Mouse (Mus musculus) MN1 (cell line): Measurements from ENCODE around the gene Epb42.
"Not testable (repeated sequence)": the region's sequence is repeated elsewhere in the genome, so short reads cannot be mapped to it uniquely, and the experiment has no call there.

Experiments used
- DNase-seq: peaks from one replicate; pipeline ENCODE4 v3.0.0-alpha.2; 2016; ENCODE audit warnings: low spot score

Gene Epb42

DNA sequence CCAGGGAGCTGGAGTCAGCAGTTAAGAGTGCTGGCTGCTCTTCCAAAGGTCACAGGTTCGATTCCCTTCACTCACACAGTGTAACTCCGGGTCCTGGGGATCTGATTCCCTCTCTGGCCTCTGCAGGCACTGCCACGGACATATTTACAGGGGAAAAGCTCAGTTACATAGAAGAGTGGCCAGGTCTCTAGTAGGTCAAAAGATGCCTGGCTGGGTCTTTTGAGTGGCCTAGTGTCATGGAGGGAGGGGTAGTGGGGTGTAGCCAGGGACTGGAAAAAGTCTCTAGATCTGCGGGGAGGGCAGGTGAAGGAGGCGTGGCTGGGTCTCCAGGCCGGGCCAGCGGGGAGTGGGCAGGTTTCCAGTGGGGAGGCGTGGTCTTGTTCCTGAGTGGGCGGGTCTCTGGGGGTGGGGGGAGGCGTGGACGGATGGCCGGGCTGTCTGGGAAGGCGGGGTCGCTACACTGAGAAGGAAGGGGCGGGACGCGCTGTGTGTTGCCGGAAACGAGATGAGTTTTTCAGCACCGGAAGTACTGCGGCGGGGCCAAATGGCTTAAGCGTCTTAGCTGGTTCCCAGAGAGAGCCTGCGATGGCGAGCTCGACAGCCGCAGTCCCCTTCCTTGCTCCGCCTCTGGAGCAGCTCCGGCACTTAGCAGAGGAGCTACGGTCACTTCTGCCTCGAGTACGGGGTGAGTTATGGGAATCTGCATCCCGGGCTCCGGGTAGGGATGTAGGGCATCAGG is 28.8 kb downstream of the Epb42 start, which contains the start of gene Ccndbp1:
Gene Ccndbp1, plus strand, starts transcription at position 479 of the 739 bp plus-strand sequence.
- peak; percentile 86 for DNase-seq

DNA sequence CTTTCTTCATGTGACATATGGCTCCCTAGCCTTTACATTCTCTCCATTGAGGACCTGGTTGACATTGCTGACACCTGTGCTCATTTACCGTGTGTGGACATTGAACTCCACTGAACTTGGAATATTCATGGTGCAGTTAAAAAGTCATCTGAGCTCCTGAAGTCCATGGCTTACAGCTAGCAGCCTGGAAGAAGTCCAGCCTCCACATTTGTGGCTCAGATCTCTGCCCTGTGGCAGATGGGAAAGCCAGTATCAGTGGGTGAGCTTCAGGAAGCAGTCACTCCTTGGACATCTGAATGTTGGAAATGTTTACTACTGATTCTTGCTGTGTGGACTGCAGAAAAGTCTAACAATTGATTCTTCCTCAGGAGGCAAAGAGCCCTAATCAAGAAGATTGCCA is 29.9 kb downstream of the Epb42 start:
- no peak for DNase-seq

DNA sequence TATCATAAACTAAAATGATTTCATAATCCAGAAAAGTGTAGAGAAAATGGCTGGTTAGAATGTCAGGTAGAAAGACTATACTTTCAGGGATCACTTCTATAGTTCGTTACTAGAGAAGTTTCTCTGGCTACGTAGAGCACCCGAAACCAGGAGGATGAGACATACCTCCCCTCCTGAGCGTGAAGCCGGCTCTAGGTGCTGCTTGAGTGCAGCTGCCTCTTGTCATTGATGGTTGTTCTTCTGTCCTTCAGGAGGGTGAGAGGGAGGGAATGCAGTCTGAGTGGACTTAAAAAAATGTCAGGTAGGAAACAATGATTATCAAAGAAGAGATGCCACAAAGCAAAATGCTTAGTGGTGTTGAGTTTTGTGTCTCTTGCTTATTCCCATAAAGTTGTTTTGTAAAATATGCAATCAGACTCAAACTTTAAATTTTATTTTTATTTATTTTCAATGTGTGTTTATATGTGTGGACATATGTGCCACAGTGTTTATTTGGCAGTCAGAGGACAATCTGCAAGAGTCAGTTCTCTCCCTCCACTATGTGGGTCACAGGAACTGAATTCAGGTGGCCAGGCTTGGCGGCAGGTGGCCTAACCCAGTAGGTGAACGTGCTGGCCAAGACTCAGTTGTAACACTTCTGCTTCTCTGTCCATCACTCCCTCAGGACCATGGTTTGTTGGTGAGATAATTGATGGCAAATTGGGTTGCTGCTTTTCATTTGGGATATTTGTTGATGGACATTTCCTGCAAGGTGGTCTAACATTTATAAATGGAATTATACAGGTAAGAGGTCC is 32.7 kb downstream of the Epb42 start:
- no peak for DNase-seq

DNA sequence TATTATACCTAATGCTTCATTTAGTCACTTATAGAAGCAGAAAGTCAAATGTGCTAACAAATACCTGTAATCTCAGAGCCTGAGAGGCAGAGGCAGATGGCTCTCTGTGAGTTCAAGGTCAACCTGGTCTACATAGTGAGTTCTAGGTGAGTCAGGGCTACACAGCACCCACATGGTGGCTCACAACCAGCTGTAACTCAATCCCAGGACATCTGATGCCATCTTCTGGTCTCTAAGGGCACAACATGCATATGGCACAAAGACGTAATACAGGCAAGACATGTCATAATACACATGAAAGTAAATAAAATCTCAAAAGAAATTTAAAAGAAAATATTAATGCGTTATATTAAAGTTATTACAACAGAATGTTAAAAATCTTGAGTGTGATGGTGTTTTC is 33.3 kb downstream of the Epb42 start:
- no peak for DNase-seq

DNA sequence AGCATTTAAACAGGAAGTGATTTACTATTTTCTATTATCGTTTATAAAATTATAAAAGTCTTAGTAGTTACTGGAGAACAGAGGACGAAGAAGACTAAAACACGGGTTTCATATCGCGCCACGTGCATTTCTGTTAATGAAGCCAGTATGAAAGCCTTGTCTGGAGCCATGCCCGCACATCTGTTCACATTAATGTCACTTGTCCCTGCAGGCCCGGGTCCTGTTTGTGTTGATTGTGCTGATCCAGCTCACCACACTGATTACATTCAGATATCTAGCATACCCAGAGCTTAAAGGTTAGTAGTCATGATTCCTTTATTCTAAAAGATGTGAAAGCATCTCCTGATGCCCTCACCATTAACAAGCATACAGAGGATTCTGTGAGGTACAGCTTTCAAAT is 38.0 kb downstream of the Epb42 start:
- no peak for DNase-seq

DNA sequence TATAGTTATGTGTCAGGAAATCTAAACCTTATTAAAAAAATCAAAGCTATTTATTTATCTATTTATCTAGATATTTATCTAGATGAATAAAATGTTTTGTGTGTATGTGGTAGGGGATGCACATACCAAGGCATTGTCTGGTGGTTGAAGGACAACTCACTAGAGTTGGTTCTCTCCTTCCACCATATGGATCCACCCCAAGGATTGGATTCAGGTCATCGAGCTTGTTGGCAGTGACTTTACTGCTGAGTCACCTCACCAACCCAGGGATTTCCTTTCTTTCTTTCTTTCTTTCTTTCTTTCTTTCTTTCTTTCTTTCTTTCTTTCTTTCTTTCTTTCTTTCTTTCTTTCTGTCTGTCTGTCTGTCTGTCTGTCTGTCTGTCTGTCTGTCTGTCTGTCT is 40.3 kb downstream of the Epb42 start:
- DNase-seq: not testable (repeated sequence)

DNA sequence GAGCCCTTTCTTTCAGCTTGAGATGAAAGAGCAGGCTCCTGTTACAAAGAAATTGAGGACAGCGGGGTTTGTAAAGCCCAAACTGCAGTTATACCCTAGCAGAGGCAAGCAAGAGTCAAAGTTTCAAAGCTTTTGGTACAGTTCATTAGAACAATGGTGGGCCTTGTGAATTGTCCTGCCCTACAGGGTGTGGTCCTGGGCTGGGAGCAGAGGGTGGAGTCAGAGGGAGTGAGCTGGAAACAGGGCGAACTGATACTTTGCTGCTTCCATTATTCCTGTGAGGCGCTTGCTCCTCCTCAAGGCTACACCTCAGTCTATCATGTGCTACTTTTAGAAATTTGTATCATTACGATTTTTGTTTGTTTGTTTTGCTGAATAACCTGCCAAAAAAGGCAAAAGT is 45.7 kb downstream of the Epb42 start:
- no peak for DNase-seq

DNA sequence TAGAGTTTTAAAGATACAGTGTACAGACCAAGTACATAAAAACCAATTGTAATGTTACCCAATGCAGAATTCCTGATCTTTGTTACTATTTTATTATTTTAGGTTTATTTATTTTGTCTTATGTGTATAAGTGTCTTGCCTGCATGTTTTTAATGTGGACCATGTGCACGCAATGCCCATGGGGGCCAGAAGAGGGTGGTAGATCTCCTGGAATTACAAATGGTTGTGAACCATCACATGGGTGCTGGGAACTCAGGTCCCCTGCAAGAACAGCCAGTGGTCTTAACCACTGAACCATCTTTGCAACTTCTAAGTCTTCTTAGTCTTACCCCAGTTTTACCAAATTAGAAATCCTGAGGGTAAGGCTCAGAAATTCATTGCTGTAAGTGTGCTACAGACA is 51.6 kb downstream of the Epb42 start:
- no peak for DNase-seq

DNA sequence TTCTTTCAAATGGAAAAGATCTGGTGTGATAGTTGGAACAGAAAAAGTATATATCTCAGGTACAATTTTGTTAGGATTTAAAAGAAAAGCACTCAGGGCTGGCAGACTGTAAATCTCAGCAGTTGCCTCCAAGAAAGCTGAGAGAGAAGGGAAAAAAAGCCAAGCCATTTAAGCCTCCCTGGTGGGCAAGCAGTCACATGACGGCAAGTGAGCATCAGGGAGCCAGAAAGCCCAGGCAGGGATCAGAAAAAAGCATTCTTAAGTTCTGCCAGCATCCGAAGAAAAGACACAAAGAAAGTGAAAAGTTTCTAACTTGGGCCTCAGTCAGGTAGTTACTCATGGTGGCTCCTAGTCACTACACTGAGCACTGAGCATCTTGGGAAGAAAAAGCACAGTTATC is 53.3 kb downstream of the Epb42 start:
- DNase-seq: no peak

DNA sequence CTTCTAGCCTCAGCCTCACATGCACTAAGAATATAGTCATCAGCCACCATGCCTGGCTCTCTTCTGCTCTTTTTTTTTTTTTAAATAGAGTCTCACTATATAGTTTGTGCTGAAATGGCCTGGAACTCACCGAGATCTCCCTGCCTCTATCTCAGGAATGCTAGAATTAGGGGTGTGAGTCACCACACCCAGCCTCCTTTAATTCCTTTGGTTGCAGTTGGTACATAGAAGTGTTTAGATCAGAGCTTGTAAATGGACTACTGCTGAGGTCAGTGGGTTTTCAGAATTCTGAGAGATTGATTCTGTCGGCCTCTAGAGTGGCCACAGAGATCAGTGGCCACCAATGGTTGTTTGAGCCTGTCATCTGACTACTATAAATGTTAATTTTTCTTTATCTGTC is 56.0 kb downstream of the Epb42 start:
- DNase-seq: no peak

DNA sequence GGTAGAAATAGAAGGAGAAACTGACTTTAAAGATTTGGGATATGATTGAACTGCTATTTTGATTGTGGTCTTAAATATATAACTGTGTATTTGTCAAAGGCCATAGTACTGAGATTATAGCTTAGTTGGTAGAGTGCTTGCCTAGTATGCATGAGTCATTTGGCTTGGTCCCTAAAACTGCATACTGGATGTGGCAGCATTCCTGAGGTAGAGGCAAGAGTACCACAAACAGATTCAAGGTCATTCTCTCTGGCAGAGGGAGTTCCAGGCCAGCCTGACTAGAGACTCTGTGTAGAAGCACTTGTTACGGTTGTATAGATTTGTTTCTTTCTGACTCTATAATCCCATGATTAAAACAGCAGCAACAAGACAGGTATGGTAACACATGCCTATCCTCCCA is 57.1 kb downstream of the Epb42 start:
- no peak for DNase-seq

DNA sequence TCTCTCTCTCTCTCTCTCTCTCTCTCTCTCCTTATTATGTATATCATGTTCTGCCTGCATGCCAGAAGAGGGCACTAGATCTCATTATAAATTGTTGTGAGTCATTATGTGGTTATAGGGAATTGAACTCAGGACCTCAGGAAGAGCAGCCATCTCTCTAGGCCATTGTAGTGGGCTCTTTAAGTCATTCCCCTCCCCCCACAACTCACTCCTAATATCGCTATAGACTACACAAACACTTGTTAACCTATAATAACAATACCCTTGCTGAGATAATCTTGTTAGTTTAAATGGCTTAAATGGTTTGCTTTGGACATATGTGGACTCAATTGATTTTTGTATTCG is 58.2 kb downstream of the Epb42 start:
- no peak for DNase-seq

DNA sequence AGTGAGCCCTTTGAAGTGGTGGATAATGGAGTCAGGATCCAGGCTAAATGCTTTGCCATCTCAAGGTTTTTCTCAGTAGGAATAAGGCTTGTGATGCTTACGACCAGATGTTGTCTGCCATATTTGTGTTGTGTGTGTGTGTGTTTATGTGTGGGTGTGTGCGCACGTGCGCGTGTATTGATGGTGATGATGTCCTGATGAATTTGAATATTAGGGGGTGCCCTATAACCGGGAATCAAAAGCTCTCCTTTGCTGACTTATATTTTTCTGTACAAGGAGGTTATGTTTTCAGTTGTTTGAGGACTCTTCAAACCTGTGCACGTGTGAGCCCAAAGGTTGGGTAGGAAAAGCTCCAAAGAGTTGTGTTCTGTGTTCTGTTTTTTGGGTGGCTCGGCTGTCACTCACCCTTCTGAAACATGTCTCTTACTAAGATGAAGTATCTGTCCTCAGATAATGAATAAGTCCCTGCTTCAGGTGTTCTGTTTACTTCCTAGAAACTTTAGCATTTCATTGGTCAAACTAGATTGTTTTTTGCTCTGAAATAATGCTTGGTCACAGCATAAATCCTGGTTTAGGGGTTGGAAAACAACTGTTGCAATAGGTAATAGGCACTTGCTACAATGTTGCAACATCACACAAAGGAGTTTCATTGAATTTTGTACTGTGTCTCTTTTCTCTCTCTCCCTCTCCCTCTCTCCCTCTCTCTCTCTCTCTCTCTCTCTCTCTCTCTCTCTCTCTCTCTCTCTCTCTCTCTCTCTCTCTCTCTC is 58.8 kb downstream of the Epb42 start:
- no peak for DNase-seq

DNA sequence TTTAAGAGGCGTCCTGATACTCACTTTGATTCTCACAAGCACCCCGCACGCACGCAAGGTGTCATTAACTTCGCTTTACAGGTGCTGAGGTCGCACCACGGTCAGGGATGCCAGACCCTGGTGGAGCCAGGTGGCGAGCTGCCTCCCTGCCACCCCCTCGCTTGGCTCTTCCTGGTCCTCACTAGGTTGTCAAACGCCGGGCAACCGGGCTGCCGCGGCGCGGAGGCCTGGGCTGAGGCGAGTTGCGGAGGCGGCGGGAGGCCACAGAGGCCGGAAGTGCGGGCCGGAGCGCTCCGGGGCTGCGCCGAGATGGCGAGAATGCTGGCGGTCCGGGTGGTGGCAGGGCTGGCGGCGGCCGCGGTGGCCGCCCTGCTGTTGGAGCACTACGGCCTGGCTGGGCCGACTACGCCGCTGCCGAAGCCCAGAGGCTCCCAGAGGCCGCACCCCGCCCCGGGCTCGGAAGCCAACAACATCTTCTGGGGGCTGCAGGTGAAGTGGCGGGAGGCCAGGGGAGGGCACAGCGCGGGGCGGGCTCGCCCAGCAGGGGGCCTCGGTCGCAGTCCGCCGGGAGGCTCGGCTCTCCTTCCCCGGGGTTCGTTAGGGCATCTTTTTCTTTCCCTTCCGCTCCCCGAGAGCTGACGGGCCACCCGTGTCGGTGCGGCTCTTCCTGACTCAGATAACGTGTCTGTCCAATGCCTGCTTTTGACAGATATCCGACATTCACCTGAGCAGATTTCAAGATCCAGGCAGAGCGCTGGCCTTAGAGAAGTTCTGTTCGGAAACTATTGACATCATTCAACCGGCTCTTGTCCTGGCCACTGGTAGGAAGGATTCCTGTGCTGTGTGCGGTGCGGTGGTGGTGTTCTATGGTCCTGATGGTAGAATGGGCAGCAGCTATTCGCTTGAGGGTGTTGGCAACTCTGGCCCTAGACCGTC is 59.6 kb downstream of the Epb42 start, which contains the start of gene Tmem62:
Gene Tmem62, plus strand, starts transcription at position 28 of the 936 bp plus-strand sequence.
- DNase-seq: peak; percentile 71

DNA sequence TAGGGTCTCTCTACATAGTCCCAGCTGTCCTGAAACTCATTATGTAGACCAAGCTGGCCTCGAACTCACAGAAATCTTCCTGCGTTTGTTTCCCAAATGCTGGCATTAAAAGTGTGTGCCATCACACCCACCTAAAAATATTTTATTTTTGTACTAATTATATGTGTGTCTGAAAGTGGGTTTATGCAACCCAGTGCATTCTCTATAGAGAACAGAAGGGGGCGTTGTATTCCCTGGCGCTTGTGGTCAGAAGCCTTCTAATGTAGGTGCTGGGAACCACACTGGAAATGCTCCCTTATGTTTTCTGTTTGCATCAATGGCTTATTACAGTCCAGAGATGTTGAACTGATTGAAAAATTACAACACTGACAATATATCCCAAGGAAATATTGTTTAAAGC is 60.6 kb downstream of the Epb42 start:
- peak; percentile 44 for DNase-seq

DNA sequence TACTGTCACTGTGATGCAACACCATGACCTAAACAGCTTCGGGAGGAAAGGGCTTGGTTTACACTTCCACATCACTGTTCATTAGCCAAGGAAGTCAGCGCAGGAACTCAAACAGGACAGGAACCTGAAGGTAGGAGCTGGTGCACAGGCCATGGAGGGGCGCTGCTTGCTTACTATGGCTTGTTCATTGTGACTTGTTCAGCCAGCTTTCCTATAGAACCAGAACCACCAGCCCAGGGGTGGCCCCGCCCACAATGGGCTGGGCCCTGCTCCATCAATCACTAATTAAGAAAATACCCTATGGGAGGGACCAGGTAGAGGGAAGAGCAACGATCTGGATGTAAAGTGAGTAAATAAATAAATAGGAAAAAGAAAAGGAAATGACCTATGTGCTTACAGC is 63.9 kb downstream of the Epb42 start:
- DNase-seq: no peak

DNA sequence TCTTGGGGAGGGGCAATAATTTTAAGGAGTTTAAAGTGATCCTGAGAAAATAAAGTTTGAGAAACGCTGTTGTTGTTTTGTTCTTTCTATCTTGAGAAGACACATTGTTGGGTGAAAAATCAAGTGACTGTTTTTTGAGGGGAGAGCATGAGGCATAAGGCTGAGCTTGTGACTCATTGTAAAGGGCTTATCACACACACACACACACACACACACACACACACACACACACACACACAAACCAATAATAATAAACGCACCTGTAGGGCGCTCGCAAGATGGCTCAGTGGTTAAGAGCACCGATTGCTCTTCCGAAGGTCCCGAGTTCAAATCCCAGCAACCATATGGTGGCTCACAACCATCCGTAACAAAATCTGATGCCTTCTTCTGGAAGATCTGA is 64.6 kb downstream of the Epb42 start:
- not testable (repeated sequence) for DNase-seq

DNA sequence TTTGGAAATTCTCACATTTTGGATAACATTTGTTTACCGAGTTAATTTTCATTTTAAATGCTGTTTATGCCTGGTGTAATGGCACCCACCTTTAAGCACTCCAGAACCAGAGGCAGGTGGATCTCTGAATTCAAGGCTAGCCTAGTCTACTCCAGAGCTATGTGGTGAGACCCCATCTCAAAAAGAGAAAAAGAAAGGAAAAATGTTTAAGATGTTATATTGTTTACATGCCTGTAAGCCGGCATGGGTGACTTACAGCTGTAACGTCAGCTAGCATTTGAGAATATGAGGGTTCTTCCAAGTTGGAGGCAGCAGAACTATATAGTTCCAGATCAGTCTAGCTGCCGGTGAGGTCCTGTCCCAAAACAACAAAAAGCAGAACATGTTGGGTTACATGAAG is 65.1 kb downstream of the Epb42 start:
- no peak for DNase-seq

DNA sequence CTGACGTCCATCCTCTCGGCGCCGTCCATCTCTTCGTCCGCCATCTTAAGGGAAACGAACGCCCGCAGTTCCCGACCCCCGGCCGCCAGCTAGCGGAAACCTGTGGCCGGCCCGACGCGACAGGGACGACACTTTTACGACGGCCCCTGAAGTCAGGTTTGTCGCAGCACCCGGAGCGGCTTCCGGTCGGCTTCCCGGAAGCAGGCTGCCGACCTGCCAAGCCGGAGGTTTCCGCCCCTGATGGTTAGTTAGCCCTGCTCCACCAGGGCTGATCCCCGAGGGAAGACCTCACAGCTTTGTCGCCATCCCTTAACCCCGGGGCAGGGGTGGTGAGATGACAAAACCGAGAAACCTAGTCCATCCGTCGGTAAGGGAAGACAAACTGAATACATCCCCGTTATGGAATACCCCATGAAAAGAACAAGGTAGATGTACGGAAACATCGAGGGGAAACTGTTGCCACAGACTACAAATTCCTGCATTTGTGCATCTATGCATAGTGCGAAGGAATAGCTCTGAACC is 66.3 kb downstream of the Epb42 start, which contains the start of gene Ubr1:
Gene Ubr1, minus strand, starts transcription at position 157 of the 522 bp plus-strand sequence.
- peak; percentile 89 for DNase-seq

DNA sequence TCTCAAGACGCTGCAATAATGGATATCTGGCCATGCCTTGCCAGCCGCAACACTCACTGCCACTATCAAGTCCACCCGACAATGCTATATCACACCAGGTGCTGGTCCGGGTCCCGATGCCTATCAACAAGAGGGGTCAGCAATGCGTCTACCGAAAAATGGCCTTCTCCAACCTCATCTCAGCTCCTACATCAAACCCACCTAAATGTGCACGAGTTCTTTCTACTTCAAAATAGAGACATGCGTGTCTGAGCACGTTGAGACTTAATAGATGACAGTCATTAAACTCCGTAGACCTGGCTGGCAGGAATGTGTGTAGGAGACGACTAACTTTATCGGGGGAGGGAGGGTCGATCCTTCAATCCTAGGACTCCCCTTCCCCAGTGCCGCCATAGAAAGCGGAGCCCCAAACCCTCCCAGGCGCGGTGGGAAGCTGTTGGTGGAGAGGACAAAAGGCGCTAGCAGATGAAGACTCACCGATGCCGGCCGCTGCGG is 66.8 kb downstream of the Epb42 start:
- DNase-seq: peak; percentile 35
